Mouse (Mus musculus) lung, adult 2 months (tissue): ENCODE results near the gene Plppr2. TPM values are rescaled to one million over a fixed set of nuclear protein-coding genes. Genes with fewer than 3 reads are reported as not detected.
A peak's percentile ranks its signal among the peaks of the same experiment; 100 is the strongest.

Experiments
- DNase-seq: peaks from one replicate; pipeline ENCODE4 v3.0.0; 2022
- H3K4me1 ChIP-seq: fragments of 200-500 bp; 2 replicates; pipeline ENCODE4 v1.6.1; 2011; ENCODE audit warnings: low read length; ENCODE audit not compliant: control insufficient read depth, insufficient read depth
- H3K4me3 ChIP-seq: fragments of 200-500 bp; replicated peaks from 2 replicates; pipeline ENCODE3; 2011; ENCODE audit warnings: low read depth, mild to moderate bottlenecking, control low read depth, low read length; ENCODE audit errors: extremely low read depth
- CTCF ChIP-seq: fragments of 200-500 bp; IDR thresholded peaks from 2 replicates; pipeline ENCODE4 v1.5.1; 2011; ENCODE audit warnings: mild to moderate bottlenecking, low read length, control low read depth; ENCODE audit not compliant: insufficient read depth
- POLR2A ChIP-seq: fragments of 200-500 bp; IDR thresholded peaks from 2 replicates; pipeline ENCODE4 v1.6.1; 2011; ENCODE audit warnings: low read depth, mild to moderate bottlenecking, control low read depth, low read length, borderline replicate concordance; ENCODE audit errors: extremely low read depth
- WGBS: fragments of 180-500 bp; shearing (Covaris S2); methylation state at CpG from one replicate; pipeline ENCODE4 v1.1.7; 2018; 5-methylcytosine and 5-hydroxymethylcytosine counted together
- polyA plus RNA-seq: library from polyadenylated mRNA; depleted of rRNA; stranded (reverse); fragments of >200 nt; gene quantifications from 2 replicates; pipeline ENCODE4 v1.2.3, GENCODE M21; 2012

Plppr2 gene
- polyA plus RNA-seq, 1 experiment = 15.6 TPM

DNA sequence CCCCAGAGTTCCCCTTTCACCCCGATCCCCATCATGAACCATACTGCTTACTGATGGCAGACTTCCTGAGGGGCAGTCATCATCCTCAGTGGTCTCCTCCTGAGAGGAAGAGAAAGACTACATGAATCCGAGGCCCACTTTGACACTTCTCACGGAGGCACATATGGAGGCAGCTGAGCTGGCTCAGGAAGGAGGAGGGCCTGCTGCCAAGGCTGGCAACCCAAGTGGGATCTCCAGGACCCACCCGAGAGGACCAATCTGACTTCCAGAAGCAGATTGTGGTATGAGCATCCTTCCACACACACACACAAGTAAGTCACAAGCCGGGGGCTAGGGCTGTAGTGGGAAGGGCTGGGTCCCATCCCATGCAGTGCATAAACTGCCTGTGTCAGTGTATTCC is 40.5 kb downstream of the Plppr2 start:
- 65% methylated on average over 5 of the region's 5 CpGs for WGBS
- no peaks in the 10 kb centered on the region for H3K4me1 ChIP-seq
- DNase-seq = no peak
- no peak overlapping the region for H3K4me3 ChIP-seq
- TF ChIP-seq CTCF (no peak), POLR2A (no peak)

DNA sequence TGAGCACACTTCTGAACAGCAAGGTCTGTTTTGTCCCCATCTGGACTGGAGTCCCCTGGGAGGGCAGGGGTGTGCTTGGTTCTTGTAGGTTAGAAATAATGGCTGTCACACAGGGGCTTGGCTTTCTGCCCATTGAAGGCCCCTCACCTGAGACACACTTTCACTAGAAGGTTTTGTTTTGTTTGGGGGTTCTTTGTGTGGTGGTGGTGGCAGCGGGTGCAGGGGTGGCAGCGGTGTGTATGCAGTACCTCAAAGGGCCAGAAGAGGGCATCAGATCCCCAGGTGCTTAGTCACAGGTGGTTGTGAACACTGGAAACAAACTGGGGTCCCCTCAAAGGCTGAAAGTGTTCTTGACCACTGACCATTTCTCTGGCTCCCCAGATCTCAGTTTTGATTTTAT is 41.1 kb downstream of the Plppr2 start:
- H3K4me3 ChIP-seq = no peak overlapping the region
- no peaks in the 10 kb centered on the region for H3K4me1 ChIP-seq
- TF ChIP-seq POLR2A = no peak
- TF ChIP-seq CTCF = peak; percentile 64
- DNase-seq = peak; percentile 56
- WGBS = 39% methylated on average over 2 of the region's 2 CpGs

DNA sequence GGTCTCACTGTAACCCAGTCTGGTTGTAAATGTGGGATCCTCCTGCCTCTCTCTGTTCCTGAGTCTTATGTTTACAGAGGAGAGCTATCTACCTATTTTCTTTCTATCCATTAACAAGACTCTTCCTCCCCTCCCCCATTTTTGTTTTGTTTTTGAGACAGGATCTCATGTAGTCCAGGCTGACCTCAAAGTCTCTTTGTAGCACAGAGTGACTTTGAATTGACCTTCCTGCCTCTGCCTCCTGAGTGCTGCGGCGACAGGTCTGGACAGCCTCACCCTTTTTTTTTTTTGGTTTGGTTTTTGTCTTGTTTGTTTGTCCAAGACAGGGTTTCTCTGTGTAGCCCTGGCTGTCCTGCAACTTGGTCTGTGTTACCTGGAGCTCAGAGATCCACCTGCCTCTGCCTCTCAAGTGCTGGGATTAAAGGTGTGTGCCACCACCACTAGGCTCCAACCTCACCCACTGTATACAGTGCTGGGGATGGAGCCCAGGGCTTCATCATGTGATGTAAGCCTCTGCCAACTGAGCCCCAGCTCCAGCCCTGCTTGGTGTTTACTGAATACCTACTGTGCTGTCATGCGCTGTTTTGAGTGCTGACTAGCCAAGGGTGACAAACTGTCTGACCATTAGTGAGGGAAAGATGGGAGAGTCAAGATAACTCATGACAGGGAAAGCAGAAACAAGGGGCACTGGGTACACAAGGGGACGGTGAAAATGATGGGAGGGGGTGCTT is 41.7 kb downstream of the Plppr2 start:
- no peak for DNase-seq
- H3K4me3 ChIP-seq = no peak overlapping the region
- H3K4me1 ChIP-seq = no peaks in the 10 kb centered on the region
- 82% methylated on average over 4 of the region's 4 CpGs for WGBS
- TF ChIP-seq POLR2A = no peak
- no peak for TF ChIP-seq CTCF

DNA sequence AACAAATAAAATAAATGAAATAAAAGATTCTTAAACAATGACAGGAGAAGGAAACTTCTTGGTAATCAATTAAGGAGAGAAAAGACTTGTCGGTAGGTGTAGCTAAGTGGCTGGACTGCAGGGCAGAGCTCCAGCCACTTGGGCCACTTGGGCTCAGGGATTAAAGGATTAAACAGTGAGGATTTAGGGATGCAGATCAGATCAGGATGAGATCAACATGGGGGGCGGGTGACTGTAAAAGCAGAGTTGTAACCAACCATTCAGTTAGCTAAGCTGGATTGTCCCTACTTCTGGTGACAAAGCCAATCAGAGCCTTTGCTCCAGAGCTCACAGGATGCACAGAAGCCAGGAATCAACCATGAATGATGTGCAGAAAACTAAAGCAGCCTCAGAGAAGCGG is 47.1 kb downstream of the Plppr2 start:
- H3K4me3 ChIP-seq = no peak overlapping the region
- DNase-seq = no peak
- WGBS = 48% methylated on average over 3 of the region's 3 CpGs
- H3K4me1 ChIP-seq = peaks cover 5% of the 10 kb centered on the region; the same call in 1 of the 2 replicates
- no peak for TF ChIP-seq POLR2A

DNA sequence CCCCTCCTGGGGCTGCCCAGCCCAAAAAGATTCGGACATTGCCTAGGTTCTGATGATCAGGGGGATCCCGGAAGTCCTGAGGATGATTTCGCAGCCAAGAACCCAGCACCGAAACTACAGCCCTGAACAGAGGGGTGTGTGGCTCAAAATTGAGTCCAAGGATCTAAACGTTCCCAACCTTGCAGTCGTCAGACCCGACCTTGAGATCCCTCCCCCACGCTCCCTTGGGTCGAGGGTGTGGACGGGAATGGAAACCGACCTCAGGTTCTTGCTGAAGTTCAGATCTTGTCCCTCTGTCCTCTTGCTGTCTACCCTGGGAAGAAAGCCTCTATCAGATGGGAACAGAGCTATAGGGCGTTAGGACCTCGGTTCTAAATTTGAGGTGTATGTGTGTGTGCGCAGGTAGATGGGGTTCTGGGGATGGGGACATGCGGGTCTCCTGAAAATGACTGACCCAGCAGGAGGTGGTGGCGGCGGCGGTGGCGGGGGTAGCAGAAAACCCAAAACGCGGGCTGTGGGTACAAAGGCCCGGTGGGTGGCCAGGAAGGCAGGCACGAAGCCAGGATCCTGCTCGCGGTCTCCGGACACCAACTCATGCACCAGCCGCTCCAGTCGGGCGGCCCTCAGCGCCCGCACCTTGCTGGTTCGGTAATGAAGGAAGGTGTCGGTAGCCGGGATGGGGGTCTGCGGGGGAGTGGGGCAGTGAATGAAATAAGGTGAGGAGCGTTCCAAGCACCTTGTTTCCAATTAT is 50.9 kb downstream of the Plppr2 start:
- Histone ChIP-seq H3K4me1 (peaks cover 5% of the 10 kb centered on the region; the same call in 1 of the 2 replicates), H3K4me3 (no peak overlapping the region)
- DNase-seq = no peak
- TF ChIP-seq CTCF (no peak), POLR2A (no peak)
- 33% methylated on average over 36 of the region's 36 CpGs for WGBS

DNA sequence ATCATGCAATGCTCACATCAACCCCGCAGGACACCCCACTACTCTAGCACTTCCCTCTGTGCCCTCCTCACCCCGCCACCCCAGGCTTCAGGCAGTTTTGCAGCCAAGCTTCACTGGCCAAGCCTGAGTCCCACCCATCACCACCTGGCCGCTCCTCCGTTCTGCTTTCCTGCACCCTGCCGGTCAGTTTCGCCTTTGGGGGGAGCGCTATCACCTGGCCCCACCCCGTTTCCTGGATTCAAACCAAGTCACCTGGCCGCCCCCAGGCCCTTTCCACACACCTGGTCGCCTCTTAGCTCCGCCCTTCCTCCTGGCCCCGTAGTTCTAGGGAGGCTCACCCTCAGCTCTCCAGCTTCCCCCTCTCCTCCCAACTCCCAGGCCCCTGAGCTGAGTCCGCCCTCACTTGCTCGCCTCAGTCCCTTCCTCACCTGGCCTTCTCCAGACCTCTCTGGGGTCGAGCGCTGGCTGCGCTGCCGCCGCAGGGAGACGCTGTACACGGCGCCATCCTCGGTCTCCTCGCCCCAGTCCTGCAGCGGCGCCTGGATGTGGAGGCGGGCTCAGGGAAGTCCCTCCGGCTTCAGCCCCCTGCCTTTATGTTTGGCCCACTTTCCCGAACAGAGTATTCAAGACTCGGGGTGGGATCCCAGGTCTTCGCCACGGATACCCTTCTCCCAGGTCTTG is 51.7 kb downstream of the Plppr2 start:
- TF ChIP-seq CTCF (no peak), POLR2A (no peak)
- peak; percentile 28 for DNase-seq
- Histone ChIP-seq H3K4me3 (peak overlapping the region; percentile 68), H3K4me1 (peaks cover 5% of the 10 kb centered on the region; the same call in 1 of the 2 replicates)
- WGBS = 2% methylated on average over 32 of the region's 32 CpGs

DNA sequence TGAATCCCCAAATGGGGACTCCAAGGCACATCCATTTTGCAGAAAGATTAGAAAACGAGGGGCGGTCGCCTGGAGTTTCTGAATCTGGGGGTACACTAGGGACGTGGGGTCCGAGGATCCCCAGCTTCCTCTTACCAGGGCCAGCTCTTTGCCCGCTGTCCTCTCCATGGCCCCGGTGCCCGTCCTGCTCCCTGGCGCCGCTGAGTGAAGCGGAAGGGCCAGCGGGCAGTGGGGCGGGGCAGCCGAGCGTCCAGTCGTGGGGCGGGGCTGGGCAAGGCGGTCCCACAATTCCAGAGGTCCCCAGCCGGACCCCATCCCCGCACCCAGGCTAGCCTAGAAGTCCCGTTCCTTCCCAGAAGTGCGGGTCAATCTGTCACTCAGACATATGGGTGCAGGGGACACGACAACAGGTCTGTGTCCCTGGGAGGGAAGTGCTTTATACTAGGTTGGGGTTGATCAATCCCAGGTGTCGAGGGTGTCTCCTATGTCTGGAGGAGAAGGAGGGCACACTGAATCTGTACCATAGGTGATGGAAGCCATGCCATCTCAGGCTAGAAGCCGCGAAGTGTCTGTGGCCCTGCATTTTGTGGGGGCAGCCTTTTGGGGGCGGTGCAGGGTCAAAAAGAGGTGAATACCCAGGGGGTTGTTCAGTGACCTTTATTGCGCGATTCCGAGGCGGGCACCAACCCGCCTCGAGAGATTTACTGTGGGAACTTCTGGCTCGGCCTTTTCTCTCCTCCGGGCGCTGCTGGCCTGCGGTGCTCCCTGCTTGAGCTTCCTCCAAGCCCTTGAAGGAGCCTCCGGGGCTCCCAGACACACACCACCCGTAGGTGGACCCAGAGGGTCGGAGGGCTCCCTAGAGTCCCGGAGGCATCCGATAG is 52.6 kb downstream of the Plppr2 start, which contains the start of gene Rgl3:
TSS of gene Rgl3 (minus strand) at position 217 of the 881 bp plus-strand sequence.
- peak within 1 kb of the TSS; percentile 81 for H3K4me3 ChIP-seq
- DNase-seq = peak; percentile 73
- peak; percentile 45; the same call in 1 of the 2 replicates for TF ChIP-seq POLR2A
- TF ChIP-seq CTCF = no peak
- peaks cover 5% of the 10 kb centered on the region; the same call in 1 of the 2 replicates for H3K4me1 ChIP-seq
- 1% methylated on average over 42 of the region's 42 CpGs for WGBS

DNA sequence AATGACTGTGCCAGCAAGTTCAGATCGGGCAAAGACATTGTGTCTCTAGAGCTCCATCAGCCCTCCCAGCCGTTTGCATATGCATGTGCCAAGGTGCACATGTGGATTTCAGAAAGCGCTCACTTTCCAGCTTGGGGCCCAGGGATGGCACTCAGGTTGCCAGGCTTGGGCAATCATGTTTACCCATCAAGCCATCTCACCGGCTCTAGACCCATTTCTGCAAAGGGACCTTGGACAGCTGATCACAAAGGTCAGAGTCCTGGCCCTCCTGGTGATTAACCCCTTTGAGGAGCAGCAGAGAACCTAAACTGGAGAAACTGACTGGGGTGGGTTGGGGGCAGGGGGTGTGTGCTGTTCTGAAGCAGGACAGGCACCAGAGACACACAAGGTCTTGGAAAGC is 55.4 kb downstream of the Plppr2 start:
- no peak for DNase-seq
- H3K4me3 ChIP-seq = no peak overlapping the region
- 77% methylated on average over 4 of the region's 4 CpGs for WGBS
- TF ChIP-seq CTCF (no peak), POLR2A (no peak)
- H3K4me1 ChIP-seq = peaks cover 5% of the 10 kb centered on the region; the same call in 1 of the 2 replicates
